Mouse (Mus musculus) bone marrow, adult 2 months (tissue): ENCODE measurements around the gene 0610037L13Rik.

Experiments used
- CTCF ChIP-seq: fragments of 200-500 bp; IDR thresholded peaks from 2 replicates; pipeline ENCODE4 v1.5.1; 2011; ENCODE audit warnings: low read length, control low read depth; ENCODE audit not compliant: control insufficient read depth, insufficient read depth
- POLR2A ChIP-seq: fragments of 200-500 bp; IDR thresholded peaks from 2 replicates; pipeline ENCODE4 v1.6.1; 2011; ENCODE audit warnings: low read depth, mild to moderate bottlenecking, control low read depth, low read length, borderline replicate concordance; ENCODE audit not compliant: control insufficient read depth

GRCm38 (mm10) chr4:107935254-107935653, 45.6 kb downstream of the 0610037L13Rik start:
- no peak for TF ChIP-seq CTCF
- TF ChIP-seq POLR2A: no peak
